Mouse (Mus musculus) ES-E14 (cell line): ENCODE measurements around the gene Polr1c. TPM values are rescaled to one million over a fixed set of nuclear protein-coding genes. Genes with fewer than 3 reads are reported as not detected.

Experiments used
- DNase-seq: peaks from one replicate; pipeline ENCODE4 v3.0.0-alpha.2; 2013; ENCODE audit warnings: low read depth, low spot score
- H3K27ac ChIP-seq: 2 replicates; pipeline ENCODE4 v1.5.1; 2012; ENCODE audit warnings: low read depth, mild to moderate bottlenecking, low read length, moderate library complexity, mixed read lengths; ENCODE audit not compliant: poor library complexity, insufficient read depth, severe bottlenecking
- H3K36me3 ChIP-seq: 2 replicates; pipeline ENCODE4 v1.6.1; 2012; ENCODE audit warnings: mild to moderate bottlenecking, low read length, moderate library complexity, mixed read lengths; ENCODE audit not compliant: control insufficient read depth, poor library complexity, insufficient read depth, severe bottlenecking
- H3K4me1 ChIP-seq, 2 experiments: fragments of 150-350 bp in 1 of 2; sonication (generic) in 1 of 2; 2 replicates each; pipeline ENCODE4 v1.6.1; 2012; ENCODE audit warnings: low read length in 2 of 2, mild to moderate bottlenecking in 1 of 2, mixed read lengths in 1 of 2; ENCODE audit not compliant: control insufficient read depth in 2 of 2, insufficient read depth in 2 of 2, poor library complexity in 1 of 2
- H3K4me3 ChIP-seq, 2 experiments: fragments of 150-350 bp in 1 of 2; sonication (generic) in 1 of 2; 2 replicates each; pipeline ENCODE4 v1.5.1; 2012; ENCODE audit warnings: low read length in 2 of 2, low read depth in 1 of 2, mild to moderate bottlenecking in 1 of 2, mixed read lengths in 1 of 2; ENCODE audit not compliant: insufficient read depth in 1 of 2, poor library complexity in 1 of 2, severe bottlenecking in 1 of 2
- H3K9ac ChIP-seq: 2 replicates; pipeline ENCODE4 v1.6.1; 2012; ENCODE audit warnings: low read depth, mild to moderate bottlenecking, low read length, mixed read lengths; ENCODE audit not compliant: poor library complexity, insufficient read depth, severe bottlenecking
- H3K9me3 ChIP-seq: fragments of 150-350 bp; sonication (generic); 2 replicates; pipeline ENCODE4 v1.6.1; 2012; ENCODE audit warnings: low read depth, mild to moderate bottlenecking, low read length; ENCODE audit not compliant: control insufficient read depth, insufficient read depth
- CHD2 ChIP-seq: IDR thresholded peaks from 2 replicates; pipeline ENCODE4 v1.6.1; 2014; ENCODE audit warnings: mild to moderate bottlenecking, low read depth, low read length, inconsistent platforms
- HCFC1 ChIP-seq: IDR thresholded peaks from 2 replicates; pipeline ENCODE4 v1.6.1; 2012; ENCODE audit warnings: low read length, inconsistent platforms, borderline replicate concordance; ENCODE audit not compliant: insufficient read depth
- MAFK ChIP-seq: IDR thresholded peaks from 2 replicates; pipeline ENCODE4 v1.6.1; 2014; ENCODE audit warnings: mild to moderate bottlenecking, low read depth, low read length, inconsistent platforms; ENCODE audit not compliant: insufficient read depth
- ZC3H11A ChIP-seq: IDR thresholded peaks from 2 replicates; pipeline ENCODE4 v1.6.1; 2012; ENCODE audit warnings: low read depth, mild to moderate bottlenecking, inconsistent platforms, low read length, borderline replicate concordance
- ZNF384 ChIP-seq: IDR thresholded peaks from 2 replicates; pipeline ENCODE4 v1.6.1; 2012; ENCODE audit warnings: low read depth, low read length, inconsistent platforms
- in situ Hi-C, 2 experiments: fragments of 600-800 bp; cut with MboI; formaldehyde crosslinking; loops; one replicate each; pipeline ENCODE4 v1.15.1; 2025; ENCODE audit warnings: low sequenced_read_pairs in 2 of 2, inconsistent platforms in 1 of 2; ENCODE audit not compliant: unreplicated experiment in 2 of 2
- total RNA-seq: library from RNA; depleted of rRNA; stranded (reverse); fragments of 300-350 nt; gene quantifications from 2 replicates; pipeline ENCODE4 v1.2.3, GENCODE M21; 2012

Polr1c gene
- total RNA-seq, 1 experiment = 177 TPM

DNA sequence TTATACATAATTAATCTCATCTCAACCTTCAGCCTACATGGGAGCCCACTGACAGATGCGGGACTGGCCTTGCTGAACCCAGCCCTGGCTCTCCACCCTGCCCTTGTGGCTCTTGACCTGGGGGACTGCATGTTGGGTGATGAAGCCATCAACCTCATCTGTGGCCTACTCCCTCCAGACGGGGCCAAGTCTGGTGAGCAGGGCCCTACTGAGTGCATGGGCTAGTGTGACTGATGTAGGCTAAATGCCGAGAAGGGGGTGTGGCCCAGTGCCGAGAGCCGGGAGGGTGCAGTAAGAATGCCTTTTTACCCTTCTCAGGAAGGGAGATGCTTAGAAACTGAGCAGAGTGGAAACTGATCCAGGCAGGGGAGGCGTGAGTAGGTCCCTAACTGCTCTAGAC, 7.3 kb upstream of the Polr1c start:
- peaks cover 45% of the 10 kb centered on the region for H3K36me3 ChIP-seq
- DNase-seq = no peak
- H3K9me3 ChIP-seq = no peaks in the 10 kb centered on the region
- in situ Hi-C loops = no loop called here
- no peak overlapping the region for H3K9ac ChIP-seq
- H3K4me3 ChIP-seq = no peak overlapping the region
- H3K4me1 ChIP-seq = peaks cover 0 to 8% of the 10 kb centered on the region in 2 experiments; a peak in 2 of 4 replicates
- TF ChIP-seq HCFC1 (no peak), CHD2 (no peak), MAFK (no peak), ZNF384 (no peak), ZC3H11A (no peak)
- H3K27ac ChIP-seq = no peak overlapping the region

DNA sequence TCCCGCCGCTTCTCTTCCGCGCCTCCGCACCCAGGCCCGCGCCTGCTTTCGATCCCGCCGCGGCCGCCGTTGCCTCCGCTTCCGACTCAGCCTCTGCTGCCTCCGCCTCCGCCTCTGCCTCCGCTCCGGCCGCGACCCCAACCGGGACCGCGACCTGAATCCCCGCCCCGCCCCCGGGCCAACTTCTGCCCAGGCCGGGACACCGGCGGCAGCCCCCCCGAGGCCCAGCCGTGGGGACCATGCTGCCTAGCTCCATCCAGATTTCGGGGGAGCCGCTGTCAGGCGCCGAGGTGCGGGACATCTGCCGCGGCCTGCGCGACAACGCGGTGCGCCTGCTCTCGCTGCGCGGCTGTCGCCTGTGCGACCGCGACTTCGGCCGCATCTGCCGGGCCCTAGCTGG, 6.3 kb upstream of the Polr1c start:
- H3K27ac ChIP-seq = no peak overlapping the region
- H3K36me3 ChIP-seq = peaks cover 40% of the 10 kb centered on the region
- in situ Hi-C loops = no loop called here
- peaks cover 0 to 10% of the 10 kb centered on the region in 2 experiments; a peak in 2 of 4 replicates for H3K4me1 ChIP-seq
- peak overlapping the region; percentile 66 to 68 for H3K4me3 ChIP-seq
- TF ChIP-seq HCFC1 (no peak), ZNF384 (no peak), ZC3H11A (no peak), CHD2 (no peak), MAFK (no peak)
- no peak for DNase-seq
- H3K9ac ChIP-seq = peak overlapping the region; percentile 9
- no peaks in the 10 kb centered on the region for H3K9me3 ChIP-seq

DNA sequence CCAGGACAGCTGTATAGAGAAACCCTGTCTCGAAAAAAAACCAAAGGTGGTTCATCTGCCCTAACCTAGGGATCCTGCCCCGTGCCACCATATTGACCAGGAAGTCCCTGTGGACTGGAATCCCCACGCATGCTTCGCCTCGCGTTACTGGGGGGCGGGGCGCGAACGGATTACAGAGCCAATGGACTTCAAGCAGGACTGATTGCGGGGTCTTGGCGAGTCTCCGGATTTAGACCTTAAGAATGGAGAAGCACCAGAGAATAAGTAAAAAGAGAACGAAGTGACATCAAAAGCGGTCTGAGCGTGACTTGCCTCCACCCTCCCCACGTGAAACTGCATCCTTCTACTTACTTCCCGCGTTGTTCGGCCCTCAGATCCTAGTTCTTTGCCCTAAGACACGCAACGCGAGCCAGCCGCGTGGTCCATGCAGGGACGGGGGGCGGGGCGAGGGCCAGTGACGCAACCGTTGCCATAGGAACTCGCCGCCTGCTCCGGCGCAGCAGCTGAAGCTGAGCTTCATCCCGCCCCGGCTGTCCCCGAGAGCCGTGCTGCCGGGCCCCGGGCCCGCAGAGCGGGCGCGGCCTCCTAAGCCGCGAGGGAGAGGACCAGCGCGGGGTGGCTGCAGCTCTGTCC, 5.7 kb upstream of the Polr1c start, which contains the start of gene Lrrc73:
Gene Lrrc73, plus strand, starts transcription at position 80 of the 633 bp plus-strand sequence.
- H3K9me3 ChIP-seq = no peaks in the 10 kb centered on the region
- H3K4me1 ChIP-seq = peaks cover 0 to 14% of the 10 kb centered on the region in 2 experiments; a peak in 2 of 4 replicates
- H3K4me3 ChIP-seq = peak within 1 kb of the TSS; percentile 66 to 68
- in situ Hi-C loops = no loop called here
- no peak within 1 kb of the TSS for H3K27ac ChIP-seq
- DNase-seq = peak; percentile 69
- peak within 1 kb of the TSS; percentile 63 for H3K9ac ChIP-seq
- peaks cover 36% of the 10 kb centered on the region for H3K36me3 ChIP-seq
- TF ChIP-seq ZC3H11A = no peak
- no peak for TF ChIP-seq CHD2
- no peak for TF ChIP-seq ZNF384
- TF ChIP-seq HCFC1 = no peak
- no peak for TF ChIP-seq MAFK

DNA sequence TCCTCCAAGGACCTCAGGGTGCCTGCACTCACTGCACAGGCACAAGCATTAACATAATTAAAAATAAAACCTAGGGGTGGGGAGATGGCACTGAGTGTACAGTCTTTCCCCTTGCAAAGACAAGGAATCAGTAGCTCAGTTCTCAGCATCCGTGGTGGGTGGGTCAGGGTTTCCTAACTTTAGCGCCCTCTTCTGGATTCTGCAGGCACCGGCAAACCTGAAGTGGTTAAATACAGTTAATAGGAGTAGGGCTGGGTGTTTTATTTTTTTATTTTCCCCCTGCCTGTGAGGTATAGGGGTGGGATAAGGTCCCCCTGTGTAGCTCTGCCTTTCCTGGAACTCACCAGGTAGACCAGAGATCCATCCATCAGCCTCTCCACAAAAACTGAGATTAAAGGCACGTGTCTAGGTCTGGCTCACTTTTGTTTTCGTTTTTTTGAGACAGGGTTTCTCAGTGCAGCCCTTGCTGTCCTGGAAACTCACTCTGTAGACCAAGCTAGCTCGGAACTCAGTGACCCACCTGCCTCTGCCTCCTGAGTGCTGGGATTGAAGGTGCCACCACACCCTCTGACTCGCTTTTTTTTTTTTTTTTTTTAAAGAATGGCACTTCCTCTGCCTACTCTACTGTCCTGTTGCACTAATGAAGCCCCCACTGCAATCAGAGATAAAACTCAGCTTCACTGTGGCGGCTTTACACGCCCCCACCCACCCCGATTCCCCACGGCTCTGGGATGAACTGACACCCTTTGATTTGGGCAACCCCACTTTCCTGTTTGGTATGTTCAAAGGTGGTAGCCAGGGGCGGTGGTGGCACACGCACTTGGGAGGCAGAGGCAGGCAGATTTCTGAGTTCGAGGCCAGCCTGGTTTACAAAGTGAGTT, 5.0 kb upstream of the Polr1c start:
- DNase-seq = peak; percentile 53
- Histone ChIP-seq H3K9ac (no peak overlapping the region; the same call in 1 of the 2 replicates), H3K27ac (no peak overlapping the region)

More for the DNA sequence above, 5.0 kb upstream of the Polr1c start:
- TF ChIP-seq CHD2 = no peak
- no peak for TF ChIP-seq HCFC1
- TF ChIP-seq ZC3H11A = no peak
- TF ChIP-seq ZNF384 = no peak
- TF ChIP-seq MAFK = no peak
- no peaks in the 10 kb centered on the region for H3K9me3 ChIP-seq
- H3K4me1 ChIP-seq = peaks cover 0 to 14% of the 10 kb centered on the region in 2 experiments; a peak in 2 of 4 replicates
- no peak overlapping the region for H3K4me3 ChIP-seq
- H3K36me3 ChIP-seq = peaks cover 28% of the 10 kb centered on the region
- in situ Hi-C loops = no loop called here
